Comparison of ENCODE assay signal across 7 mouse cellular contexts in genomic region chr6:4003445-4003844, GRCm38 (mm10). TPM values are rescaled to one million over a fixed set of nuclear protein-coding genes. Genes with fewer than 3 reads are reported as not detected.
DNase-seq lines count a peak whose midpoint lies in the region; ATAC-seq and TF ChIP-seq lines count a peak whose summit lies in the region.

No protein-coding gene starts in this region.

- no peak overlapping the region for H3K4me3 ChIP-seq in midbrain, embryonic 13.5 days (replicated peaks)
- no peak overlapping the region for H3K4me3 ChIP-seq in midbrain, embryonic 14.5 days (replicated peaks; ENCODE audit: low read depth, low read length)
- peak overlapping the region; percentile 62 to 72 for H3K4me3 ChIP-seq in heart, embryonic 14.5 days (ENCODE audit: control insufficient read depth in 1 of 2, insufficient read depth in 1 of 2, low read depth in 1 of 2, low read length in 2 of 2)
- peak overlapping the region; percentile 47 for H3K4me3 ChIP-seq in limb, embryonic 14.5 days (replicated peaks; ENCODE audit: low read length)
- H3K4me3 ChIP-seq in stomach, postnatal 0 days (ENCODE audit: low read depth, low read length), result peak overlapping the region; percentile 56

- no peak for DNase-seq in midbrain, embryonic 14.5 days
- no peak for DNase-seq in limb, embryonic 14.5 days (ENCODE audit: low spot score)
- DNase-seq in stomach, postnatal 0 days (ENCODE audit: low spot score), result no peak
- DNase-seq in thymus, adult 18-20 months, result no peak
- DNase-seq in spleen, postnatal 14 days (ENCODE audit: low spot score in 2 of 2), result no peak

- 0 out of 2 replicates have a peak, but pooled peaks cover 3% of the 10 kb centered on the region for H3K27me3 ChIP-seq in midbrain, embryonic 13.5 days
- no peaks in the 10 kb centered on the region for H3K27me3 ChIP-seq in midbrain, embryonic 14.5 days (ENCODE audit: control insufficient read depth, insufficient read depth, low read length)
- no peaks in the 10 kb centered on the region for H3K27me3 ChIP-seq in heart, embryonic 14.5 days (ENCODE audit: control insufficient read depth, insufficient read depth, low read length)
- no peaks in the 10 kb centered on the region for H3K27me3 ChIP-seq in limb, embryonic 14.5 days (ENCODE audit: control insufficient read depth, insufficient read depth, low read length)
- H3K27me3 ChIP-seq in stomach, postnatal 0 days (ENCODE audit: control insufficient read depth, insufficient read depth, low read length), result no peaks in the 10 kb centered on the region

- H3K4me1 ChIP-seq in midbrain, embryonic 13.5 days (replicated peaks), result peaks cover 7% of the 10 kb centered on the region
- 0 out of 2 replicates have a peak, but pooled peaks cover 4% of the 10 kb centered on the region for H3K4me1 ChIP-seq in midbrain, embryonic 14.5 days (ENCODE audit: control insufficient read depth, insufficient read depth, low read length)
- H3K4me1 ChIP-seq in heart, embryonic 14.5 days (ENCODE audit: control insufficient read depth in 2 of 2, insufficient read depth in 2 of 2, low read length in 2 of 2), result peaks cover 4 to 13% of the 10 kb centered on the region in 2 experiments; a peak in 2 of 4 replicates
- peaks cover 8% of the 10 kb centered on the region for H3K4me1 ChIP-seq in limb, embryonic 14.5 days (ENCODE audit: control insufficient read depth, insufficient read depth, low read length)
- H3K4me1 ChIP-seq in stomach, postnatal 0 days (replicated peaks; ENCODE audit: control insufficient read depth, insufficient read depth), result no peaks in the 10 kb centered on the region

- no peak overlapping the region for H3K9ac ChIP-seq in midbrain, embryonic 13.5 days (replicated peaks)
- no peak overlapping the region for H3K9ac ChIP-seq in midbrain, embryonic 14.5 days (replicated peaks; ENCODE audit: low read length)
- no peak overlapping the region for H3K9ac ChIP-seq in heart, embryonic 14.5 days (ENCODE audit: low read length)
- H3K9ac ChIP-seq in limb, embryonic 14.5 days (ENCODE audit: low read depth, low read length, severe bottlenecking), result peak overlapping the region; percentile 77; the same call in 1 of the 2 replicates
- H3K9ac ChIP-seq in stomach, postnatal 0 days (ENCODE audit: low read length), result no peak overlapping the region; the same call in 1 of the 2 replicates

- H3K27ac ChIP-seq in midbrain, embryonic 13.5 days, result no peak overlapping the region
- no peak overlapping the region for H3K27ac ChIP-seq in midbrain, embryonic 14.5 days (replicated peaks; ENCODE audit: low read depth, low read length)
- peak overlapping the region; percentile 93 to 96 for H3K27ac ChIP-seq in heart, embryonic 14.5 days (replicated peaks in 1 of 2; ENCODE audit: control insufficient read depth in 1 of 2, insufficient read depth in 1 of 2, low read depth in 2 of 2, low read length in 2 of 2)
- H3K27ac ChIP-seq in limb, embryonic 14.5 days (replicated peaks; ENCODE audit: low read depth, low read length), result no peak overlapping the region
- peak overlapping the region; percentile 90 for H3K27ac ChIP-seq in stomach, postnatal 0 days (replicated peaks)

- no peak for ATAC-seq in midbrain, embryonic 13.5 days
- no peak for ATAC-seq in midbrain, embryonic 14.5 days (ENCODE audit: low FRiP score, low TSS enrichment)
- no peak for ATAC-seq in heart, embryonic 14.5 days (ENCODE audit: insufficient number of reproducible peaks, insufficient read depth, low FRiP score, low read depth)
- 0 out of 2 replicates have a peak, but pooled peaks have one; percentile 18 for ATAC-seq in limb, embryonic 14.5 days (ENCODE audit: low FRiP score, low read depth)
- ATAC-seq in stomach, postnatal 0 days (ENCODE audit: low FRiP score, low TSS enrichment), result peak; percentile 52; the same call in 1 of the 2 replicates

- no peak for TF ChIP-seq CTCF in stomach, postnatal 0 days (IDR thresholded peaks at IDR 0.05; ENCODE audit: low read depth)

- 64% methylated on average over 4 of the region's 4 CpGs for WGBS in midbrain, embryonic 13.5 days
- WGBS in midbrain, embryonic 14.5 days, result 61% methylated on average over 4 of the region's 4 CpGs
- WGBS in heart, embryonic 14.5 days, result 39% methylated on average over 4 of the region's 4 CpGs
- WGBS in limb, embryonic 14.5 days, result 32% methylated on average over 4 of the region's 4 CpGs
- WGBS in stomach, postnatal 0 days, result 25% methylated on average over 4 of the region's 4 CpGs

- TF ChIP-seq EP300 in stomach, postnatal 0 days (optimal IDR thresholded peaks at IDR 0.05), result no peak

- no peak for TF ChIP-seq POLR2A in limb, embryonic 14.5 days (IDR thresholded peaks at IDR 0.05; ENCODE audit: borderline replicate concordance, extremely low read depth, insufficient read depth, insufficient read length)

- H3K36me3 ChIP-seq in midbrain, embryonic 13.5 days, result no peaks in the 10 kb centered on the region
- no peaks in the 10 kb centered on the region for H3K36me3 ChIP-seq in midbrain, embryonic 14.5 days (ENCODE audit: control insufficient read depth, insufficient read depth, low read length)
- H3K36me3 ChIP-seq in heart, embryonic 14.5 days (ENCODE audit: control insufficient read depth, insufficient read depth, low read length), result peaks cover 3% of the 10 kb centered on the region; the same call in 1 of the 2 replicates
- H3K36me3 ChIP-seq in limb, embryonic 14.5 days (ENCODE audit: control insufficient read depth, insufficient read depth, low read length), result no peaks in the 10 kb centered on the region
- H3K36me3 ChIP-seq in stomach, postnatal 0 days (ENCODE audit: control insufficient read depth, insufficient read depth, low read length), result no peaks in the 10 kb centered on the region

- H3K4me2 ChIP-seq in midbrain, embryonic 13.5 days (replicated peaks), result peak overlapping the region; percentile 52; the same call in 1 of the 2 replicates
- no peak overlapping the region for H3K4me2 ChIP-seq in midbrain, embryonic 14.5 days (ENCODE audit: low read length)
- H3K4me2 ChIP-seq in heart, embryonic 14.5 days (ENCODE audit: low read length), result peak overlapping the region; percentile 75
- H3K4me2 ChIP-seq in limb, embryonic 14.5 days (replicated peaks; ENCODE audit: low read depth, low read length, severe bottlenecking), result peak overlapping the region; percentile 75
- peak overlapping the region; percentile 74 for H3K4me2 ChIP-seq in stomach, postnatal 0 days (replicated peaks; ENCODE audit: low read depth)

- no peaks in the 10 kb centered on the region for H3K9me3 ChIP-seq in midbrain, embryonic 13.5 days
- H3K9me3 ChIP-seq in midbrain, embryonic 14.5 days (ENCODE audit: control insufficient read depth, low read length), result no peaks in the 10 kb centered on the region
- no peaks in the 10 kb centered on the region for H3K9me3 ChIP-seq in heart, embryonic 14.5 days (ENCODE audit: control insufficient read depth, low read length)
- H3K9me3 ChIP-seq in limb, embryonic 14.5 days (ENCODE audit: control insufficient read depth, low read length), result no peaks in the 10 kb centered on the region
- H3K9me3 ChIP-seq in stomach, postnatal 0 days (ENCODE audit: control insufficient read depth, low read length), result no peaks in the 10 kb centered on the region

RNA-seq across cellular contexts. Expression of gene Gng11, which starts 0.3 kb away (rescaled TPM):
- 26.8 and 28.0 TPM in 2 replicates for polyA plus RNA-seq in midbrain, embryonic 13.5 days (2015; fragmentation: Nextera tagmentation; extraction: Ambion mirVana)
- polyA plus RNA-seq in midbrain, embryonic 14.5 days (2014; fragmentation: Nextera tagmentation; extraction: Ambion mirVana), result 15.4 and 24.5 TPM in 2 replicates
- 119 and 123 TPM in 2 replicates for polyA plus RNA-seq in heart, embryonic 14.5 days (2014; fragmentation: Nextera tagmentation; extraction: Ambion mirVana)
- 21.8 and 32.3 TPM in 2 replicates for polyA plus RNA-seq in limb, embryonic 14.5 days (2012; rRNA removed)
- 79.3 and 83.4 TPM in 2 replicates for polyA plus RNA-seq in limb, embryonic 14.5 days (2014; fragmentation: Nextera tagmentation; extraction: Ambion mirVana)
- polyA plus RNA-seq in stomach, postnatal 0 days (2015; fragmentation: Nextera tagmentation; extraction: Ambion mirVana), result 67.2 and 69.7 TPM in 2 replicates

RNA-seq across cellular contexts. Expression of gene Gngt1, which starts 9.9 kb away (rescaled TPM):
- polyA plus RNA-seq in midbrain, embryonic 13.5 days (2015; fragmentation: Nextera tagmentation; extraction: Ambion mirVana), result not detected in 2 replicates
- not detected in 2 replicates for polyA plus RNA-seq in midbrain, embryonic 14.5 days (2014; fragmentation: Nextera tagmentation; extraction: Ambion mirVana)
- not detected in 2 replicates for polyA plus RNA-seq in heart, embryonic 14.5 days (2014; fragmentation: Nextera tagmentation; extraction: Ambion mirVana)
- polyA plus RNA-seq in limb, embryonic 14.5 days (2012; rRNA removed), result not detected in 2 replicates
- not detected in 2 replicates for polyA plus RNA-seq in limb, embryonic 14.5 days (2014; fragmentation: Nextera tagmentation; extraction: Ambion mirVana)
- 0.13 and 0.17 TPM in 2 replicates for polyA plus RNA-seq in stomach, postnatal 0 days (2015; fragmentation: Nextera tagmentation; extraction: Ambion mirVana)

RNA-seq across cellular contexts. Expression of gene Tfpi2, which starts 14.7 kb away (rescaled TPM):
- 0.39 and 0.65 TPM in 2 replicates for polyA plus RNA-seq in midbrain, embryonic 13.5 days (2015; fragmentation: Nextera tagmentation; extraction: Ambion mirVana)
- 0.28 and 0.41 TPM in 2 replicates for polyA plus RNA-seq in midbrain, embryonic 14.5 days (2014; fragmentation: Nextera tagmentation; extraction: Ambion mirVana)
- 5.0 and 5.7 TPM in 2 replicates for polyA plus RNA-seq in heart, embryonic 14.5 days (2014; fragmentation: Nextera tagmentation; extraction: Ambion mirVana)
- 1.7 and 1.9 TPM in 2 replicates for polyA plus RNA-seq in limb, embryonic 14.5 days (2012; rRNA removed)
- polyA plus RNA-seq in limb, embryonic 14.5 days (2014; fragmentation: Nextera tagmentation; extraction: Ambion mirVana), result 2.3 and 2.6 TPM in 2 replicates
- polyA plus RNA-seq in stomach, postnatal 0 days (2015; fragmentation: Nextera tagmentation; extraction: Ambion mirVana), result 1.8 and 2.0 TPM in 2 replicates

Comparison
In these comparisons a context has a peak if more than half of its experiments do, and no peak if none do; other contexts are left out.
1. ATAC-seq: peak in limb, embryonic 14.5 days (single experiment) and stomach, postnatal 0 days (single experiment); none in midbrain, embryonic 13.5 days (single experiment), midbrain, embryonic 14.5 days (single experiment) and heart, embryonic 14.5 days (single experiment).
2. H3K27ac ChIP-seq: peak in heart, embryonic 14.5 days (2 of 2) and stomach, postnatal 0 days (single experiment); none in midbrain, embryonic 13.5 days (single experiment), midbrain, embryonic 14.5 days (single experiment) and limb, embryonic 14.5 days (single experiment).
3. H3K4me3 ChIP-seq: peak in heart, embryonic 14.5 days (2 of 2), limb, embryonic 14.5 days (single experiment) and stomach, postnatal 0 days (single experiment); none in midbrain, embryonic 13.5 days (single experiment) and midbrain, embryonic 14.5 days (single experiment).